Mouse (Mus musculus) CH12.LX (cell line): ENCODE data around the gene Gm20388. TPM values are rescaled to one million over a fixed set of nuclear protein-coding genes. Genes with fewer than 3 reads are reported as not detected.
A peak's percentile ranks its signal among the peaks of the same experiment; 100 is the strongest.

Source experiments
- DNase-seq: peaks from one replicate; pipeline ENCODE4 v3.0.0-alpha.2; 2013; ENCODE audit errors: extremely low read depth
- H3K27ac ChIP-seq: 2 replicates; pipeline ENCODE4 v1.5.1; 2012; ENCODE audit warnings: low read depth, mild to moderate bottlenecking, control low read depth, moderate library complexity; ENCODE audit not compliant: insufficient read depth
- H3K27me3 ChIP-seq: replicated peaks from 2 replicates; pipeline ENCODE3; 2012; ENCODE audit warnings: inconsistent platforms
- H3K36me3 ChIP-seq, 2 experiments: replicated peaks in 1 of 2; 2 replicates each; pipeline versions ENCODE3 to v1.6.1; 2012; ENCODE audit warnings: inconsistent platforms in 1 of 2, low read length in 1 of 2, mild to moderate bottlenecking in 1 of 2, mixed read lengths in 1 of 2, moderate library complexity in 1 of 2; ENCODE audit not compliant: control insufficient read depth in 1 of 2, insufficient read depth in 1 of 2
- H3K4me1 ChIP-seq, 2 experiments: 2 replicates each; pipeline ENCODE4 v1.6.1; 2012; ENCODE audit warnings: inconsistent platforms in 1 of 2, moderate library complexity in 1 of 2; ENCODE audit not compliant: insufficient read depth in 2 of 2, control insufficient read depth in 1 of 2
- H3K4me2 ChIP-seq: 2 replicates; pipeline ENCODE4 v1.6.1; 2012; ENCODE audit warnings: low read depth, mild to moderate bottlenecking, control low read depth; ENCODE audit not compliant: poor library complexity, insufficient read depth, severe bottlenecking
- H3K4me3 ChIP-seq, 3 experiments: fragments of 150-350 bp in 1 of 3; sonication (generic) in 1 of 3; replicated peaks in 1 of 3; 2 replicates each; pipeline versions ENCODE3 to v1.5.1; 2011 to 2012; ENCODE audit warnings: low read depth in 2 of 3, low read length in 2 of 3, mild to moderate bottlenecking in 2 of 3, moderate library complexity in 2 of 3, control low read depth in 1 of 3, improper control_type of control experiment in 1 of 3, inconsistent platforms in 1 of 3, mixed read lengths in 1 of 3; ENCODE audit not compliant: poor library complexity in 1 of 3
- H3K79me2 ChIP-seq: replicated peaks from 2 replicates; pipeline ENCODE4 v1.6.1; 2012; ENCODE audit warnings: mild to moderate bottlenecking, moderate library complexity; ENCODE audit not compliant: control insufficient read depth, poor library complexity, insufficient read depth, severe bottlenecking; ENCODE audit errors: extremely low read depth
- H3K9ac ChIP-seq: 2 replicates; pipeline ENCODE4 v1.6.1; 2012; ENCODE audit warnings: low read depth, mild to moderate bottlenecking, control low read depth, moderate library complexity; ENCODE audit not compliant: insufficient read depth
- H3K9me3 ChIP-seq: replicated peaks from 2 replicates; pipeline ENCODE3; 2012; ENCODE audit warnings: low read length, inconsistent platforms, mixed read lengths
- BHLHE40 ChIP-seq: IDR thresholded peaks from 2 replicates; pipeline ENCODE4 v1.6.1; 2011; ENCODE audit warnings: mild to moderate bottlenecking, low read depth, low read length, improper control_type of control experiment
- CHD1 ChIP-seq: IDR thresholded peaks from 2 replicates; pipeline ENCODE4 v1.6.1; 2012; ENCODE audit warnings: low read depth, low read length, improper control_type of control experiment, inconsistent platforms
- CTCF ChIP-seq, 2 experiments: IDR thresholded peaks in 1 of 2; conservative IDR thresholded peaks in 1 of 2; 2 replicates each; pipeline ENCODE4 v1.5.1; 2011 to 2012; ENCODE audit warnings: low read depth in 2 of 2, low read length in 2 of 2, improper control_type of control experiment in 1 of 2, inconsistent platforms in 1 of 2, mild to moderate bottlenecking in 1 of 2, moderate library complexity in 1 of 2
- ELF1 ChIP-seq: IDR thresholded peaks from 2 replicates; pipeline ENCODE4 v1.6.1; 2014; ENCODE audit warnings: low read depth, mild to moderate bottlenecking, inconsistent platforms, low read length, improper control_type of control experiment
- EP300 ChIP-seq: IDR thresholded peaks from 2 replicates; pipeline ENCODE4 v1.6.1; 2011; ENCODE audit warnings: low read length, improper control_type of control experiment
- ETS1 ChIP-seq: conservative IDR thresholded peaks from 2 replicates; pipeline ENCODE4 v1.6.1; 2012; ENCODE audit warnings: low read depth, mild to moderate bottlenecking, inconsistent platforms, low read length, improper control_type of control experiment, moderate library complexity
- HCFC1 ChIP-seq: IDR thresholded peaks from 2 replicates; pipeline ENCODE4 v1.6.1; 2012; ENCODE audit warnings: low read depth, mild to moderate bottlenecking, inconsistent platforms, low read length, improper control_type of control experiment
- IRF4 ChIP-seq: IDR thresholded peaks from 2 replicates; pipeline ENCODE4 v1.6.1; 2014; ENCODE audit warnings: low read depth, mild to moderate bottlenecking, inconsistent platforms, low read length, improper control_type of control experiment
- JUN ChIP-seq: IDR thresholded peaks from 2 replicates; pipeline ENCODE4 v1.6.1; 2011; ENCODE audit warnings: low read depth, mild to moderate bottlenecking, low read length, improper control_type of control experiment, moderate library complexity; ENCODE audit not compliant: insufficient read depth
- KAT2A ChIP-seq: IDR thresholded peaks from 2 replicates; pipeline ENCODE4 v1.6.1; 2012; ENCODE audit warnings: low read length, improper control_type of control experiment, inconsistent platforms; ENCODE audit not compliant: insufficient replicate concordance
- MAFK ChIP-seq: IDR thresholded peaks from 2 replicates; pipeline ENCODE4 v1.6.1; 2011; ENCODE audit warnings: low read length, improper control_type of control experiment; ENCODE audit not compliant: insufficient replicate concordance
- MAZ ChIP-seq: IDR thresholded peaks from 2 replicates; pipeline ENCODE4 v1.6.1; 2012; ENCODE audit warnings: low read depth, mild to moderate bottlenecking, inconsistent platforms, low read length, improper control_type of control experiment, moderate library complexity
- MXI1 ChIP-seq: IDR thresholded peaks from 2 replicates; pipeline ENCODE4 v1.6.1; 2011; ENCODE audit warnings: mild to moderate bottlenecking, low read depth, low read length, improper control_type of control experiment
- MYC ChIP-seq: IDR thresholded peaks from 2 replicates; pipeline ENCODE4 v1.6.1; 2011; ENCODE audit warnings: low read depth, mild to moderate bottlenecking, improper control_type of control experiment, low read length
- NELFE ChIP-seq: IDR thresholded peaks from 2 replicates; pipeline ENCODE4 v1.6.1; 2011; ENCODE audit warnings: low read depth, low read length, improper control_type of control experiment
- PAX5 ChIP-seq: IDR thresholded peaks from 2 replicates; pipeline ENCODE4 v1.6.1; 2012; ENCODE audit warnings: low read length, inconsistent platforms, mixed read lengths
- POLR2AphosphoS2 ChIP-seq: IDR thresholded peaks from 2 replicates; pipeline ENCODE4 v1.6.1; 2011; ENCODE audit warnings: low read depth, low read length, improper control_type of control experiment
- RAD21 ChIP-seq: IDR thresholded peaks from 2 replicates; pipeline ENCODE4 v1.6.1; 2011; ENCODE audit warnings: low read depth, mild to moderate bottlenecking, low read length, improper control_type of control experiment, moderate library complexity
- RCOR1 ChIP-seq: conservative IDR thresholded peaks from 2 replicates; pipeline ENCODE4 v1.6.1; 2012; ENCODE audit warnings: low read depth, mild to moderate bottlenecking, inconsistent platforms, low read length, improper control_type of control experiment
- SIN3A ChIP-seq: IDR thresholded peaks from 2 replicates; pipeline ENCODE4 v1.6.1; 2012; ENCODE audit warnings: low read length, improper control_type of control experiment, inconsistent platforms
- SMC3 ChIP-seq: IDR thresholded peaks from 2 replicates; pipeline ENCODE4 v1.6.1; 2011; ENCODE audit warnings: low read depth, low read length, improper control_type of control experiment
- TBP ChIP-seq: conservative IDR thresholded peaks from 2 replicates; pipeline ENCODE4 v1.6.1; 2011; ENCODE audit warnings: low read depth, low read length, improper control_type of control experiment
- TCF12 ChIP-seq: IDR thresholded peaks from 2 replicates; pipeline ENCODE4 v1.6.1; 2014; ENCODE audit warnings: low read depth, mild to moderate bottlenecking, inconsistent platforms, low read length, improper control_type of control experiment
- UBTF ChIP-seq: IDR thresholded peaks from 2 replicates; pipeline ENCODE4 v1.6.1; 2012; ENCODE audit warnings: low read depth, mild to moderate bottlenecking, inconsistent platforms, low read length, improper control_type of control experiment, moderate library complexity
- USF1 ChIP-seq: IDR thresholded peaks from 2 replicates; pipeline ENCODE4 v1.6.1; 2014; ENCODE audit warnings: low read depth, mild to moderate bottlenecking, inconsistent platforms, low read length, improper control_type of control experiment
- USF2 ChIP-seq: conservative IDR thresholded peaks from 2 replicates; pipeline ENCODE4 v1.6.1; 2011; ENCODE audit warnings: low read depth, low read length, improper control_type of control experiment
- ZKSCAN1 ChIP-seq: IDR thresholded peaks from 2 replicates; pipeline ENCODE4 v1.6.1; 2012; ENCODE audit warnings: low read depth, inconsistent platforms, low read length, improper control_type of control experiment, borderline replicate concordance
- ZNF384 ChIP-seq: IDR thresholded peaks from 2 replicates; pipeline ENCODE4 v1.6.1; 2012; ENCODE audit warnings: low read depth, low read length, improper control_type of control experiment, inconsistent platforms
- dilution Hi-C: fragments of 300-500 bp; cut with MboI; formaldehyde crosslinking; loops from 2 replicates; pipeline ENCODE4 v1.14.3; 2020; ENCODE audit warnings: low sequenced_read_pairs; ENCODE audit not compliant: extremely low pct_unique_long_range_greater_than_20kb, extremely low pct_ligation_motif_present
- in situ Hi-C: fragments of 300-500 bp; cut with MboI; formaldehyde crosslinking; loops from 3 replicates; pipeline ENCODE4 v1.14.3; 2019; ENCODE audit warnings: low sequenced_read_pairs, low pct_ligation_motif_present, low pct_unique_long_range_greater_than_20kb, mixed read lengths
- polyA plus RNA-seq: library from polyadenylated mRNA; unstranded; fragments of >175 nt; gene quantifications from 2 replicates; pipeline ENCODE4 v1.2.1, GENCODE M21; 2012; ENCODE audit warnings: low read depth; ENCODE audit not compliant: insufficient read length
- total RNA-seq, 2 experiments: library from RNA; depleted of rRNA; stranded (reverse); fragments of 300-350 nt in 1 of 2; fragments of >200 nt in 1 of 2; gene quantifications; 2 replicates each; pipeline ENCODE4 v1.2.3; 2012 to 2014

Gene Gm20388
- total and polyA plus RNA-seq, 3 experiments = 14.8 to 26.3 (median 22.2) TPM

GRCm38 (mm10) chr8:123318467-123318911, 3407.8 kb downstream of the Gm20388 start, which contains the start of gene Fanca (continued):
- TF ChIP-seq HCFC1 = peak; percentile 46
- peak; percentile 74 for TF ChIP-seq USF1
- peak; percentile 57; the same call in 1 of the 2 replicates for TF ChIP-seq MXI1
- TF ChIP-seq MAFK = no peak
- no peak for TF ChIP-seq RAD21
- TF ChIP-seq ELF1 = peak; percentile 52; the same call in 1 of the 2 replicates
- peak; percentile 71 for TF ChIP-seq USF2
- no peak for TF ChIP-seq PAX5

- no peaks in the 10 kb centered on the region for H3K9me3 ChIP-seq
- H3K36me3 ChIP-seq = peaks cover 0 to 10% of the 10 kb centered on the region in 2 experiments
- in situ Hi-C loops (no loop called here), dilution Hi-C loops (no loop called here)
- peak overlapping the region; percentile 47; the same call in 1 of the 2 replicates for H3K4me2 ChIP-seq
- H3K79me2 ChIP-seq = 0 out of 2 replicates have a peak, but pooled peaks cover 5% of the 10 kb centered on the region
- H3K4me3 ChIP-seq = peak overlapping the region in 2 of 3 experiments; percentile 22 to 69
- no peak overlapping the region for H3K9ac ChIP-seq
- TF ChIP-seq ZKSCAN1 (no peak), RCOR1 (no peak), TBP (peak; percentile 95), CTCF (conservative IDR thresholded peaks at IDR 0.05 in 1 of 2, IDR thresholded peaks at IDR 0.05 in 1 of 2; ENCODE audit: low read depth in 2 of 2, low read length in 2 of 2) (peak; percentile 43 to 77), KAT2A (no peak), ZNF384 (peak; percentile 87), SIN3A (0 out of 2 replicates have a peak, but pooled peaks have one; percentile 44), IRF4 (no peak), POLR2AphosphoS2 (no peak), UBTF (no peak), ELF1 (peak; percentile 45; the same call in 1 of the 2 replicates), MAZ (peak; percentile 83), USF1 (no peak), RAD21 (peak; percentile 37), ETS1 (no peak), MAFK (0 out of 2 replicates have a peak, but pooled peaks have one; percentile 33), USF2 (no peak), BHLHE40 (0 out of 2 replicates have a peak, but pooled peaks have one; percentile 7), TCF12 (no peak), CHD1 (0 out of 2 replicates have a peak, but pooled peaks have one; percentile 40), JUN (no peak), SMC3 (peak; percentile 55), PAX5 (no peak), EP300 (no peak), MXI1 (peak; percentile 46; the same call in 1 of the 2 replicates), MYC (0 out of 2 replicates have a peak, but pooled peaks have one; percentile 61), NELFE (no peak)
- peaks cover 4 to 17% of the 10 kb centered on the region in 2 experiments; a peak in 2 of 4 replicates for H3K4me1 ChIP-seq
- H3K27ac ChIP-seq = no peak overlapping the region
- H3K27me3 ChIP-seq = peaks cover 4% of the 10 kb centered on the region
- peak; percentile 72 for DNase-seq
Observed at GRCm38 (mm10) chr8:123319522-123320164, 3409.0 kb downstream of the Gm20388 start.
